Mouse (Mus musculus) embryonic facial prominence, embryonic 15.5 days (tissue): Measurements from ENCODE around the gene Sgo2b. TPM values are rescaled to one million over a fixed set of nuclear protein-coding genes. Genes with fewer than 3 reads are reported as not detected.

Experiments
- ATAC-seq: fragments of 200-750 bp; cut with Nextera tagmentation; 2 replicates; pipeline ENCODE4 v1.8.0; 2017; ENCODE audit warnings: low read depth, moderate TSS enrichment; ENCODE audit not compliant: insufficient number of reproducible peaks, low FRiP score, low TSS enrichment
- H3K27ac ChIP-seq: fragments of 300-500 bp; sonication (generic); replicated peaks from 2 replicates; pipeline ENCODE4 v1.5.1; 2015; ENCODE audit warnings: mild to moderate bottlenecking, inconsistent platforms
- H3K27me3 ChIP-seq: fragments of 300-500 bp; sonication (generic); 2 replicates; pipeline ENCODE4 v1.6.1; 2015; ENCODE audit warnings: inconsistent platforms
- H3K36me3 ChIP-seq: fragments of 300-500 bp; sonication (generic); 2 replicates; pipeline ENCODE4 v1.6.1; 2015; ENCODE audit warnings: mild to moderate bottlenecking, inconsistent platforms
- H3K4me1 ChIP-seq: fragments of 300-500 bp; sonication (generic); 2 replicates; pipeline ENCODE4 v1.6.1; 2015; ENCODE audit warnings: inconsistent platforms
- H3K4me2 ChIP-seq: fragments of 300-500 bp; sonication (generic); replicated peaks from 2 replicates; pipeline ENCODE4 v1.6.1; 2015; ENCODE audit warnings: mild to moderate bottlenecking, inconsistent platforms
- H3K4me3 ChIP-seq: fragments of 300-500 bp; sonication (generic); replicated peaks from 2 replicates; pipeline ENCODE4 v1.5.1; 2015; ENCODE audit warnings: mild to moderate bottlenecking, inconsistent platforms
- H3K9ac ChIP-seq: fragments of 300-500 bp; sonication (generic); 2 replicates; pipeline ENCODE4 v1.6.1; 2015; ENCODE audit warnings: inconsistent platforms
- H3K9me3 ChIP-seq: fragments of 300-500 bp; sonication (generic); replicated peaks from 2 replicates; pipeline ENCODE4 v1.6.1; 2016; ENCODE audit warnings: inconsistent platforms
- WGBS: fragments of 180-500 bp; shearing (Covaris S2); methylation state at CpG from one replicate; pipeline ENCODE4 v1.1.7; 2015; 5-methylcytosine and 5-hydroxymethylcytosine counted together
- polyA plus RNA-seq: library from polyadenylated mRNA; unstranded; fragments of >200 nt; fragmentation: Nextera tagmentation; extraction: Ambion mirVana; gene quantifications from 2 replicates; pipeline ENCODE4 v1.2.1, GENCODE M21; 2015

Sgo2b gene
- polyA plus RNA-seq, 1 experiment from 2014 or later = not detected

- H3K4me2 ChIP-seq = no peak overlapping the region
- H3K27ac ChIP-seq = no peak overlapping the region
- no peaks in the 10 kb centered on the region for H3K36me3 ChIP-seq
- no peak for ATAC-seq
- H3K4me1 ChIP-seq = no peaks in the 10 kb centered on the region
- H3K4me3 ChIP-seq = no peak overlapping the region
- no peaks in the 10 kb centered on the region for H3K9me3 ChIP-seq
- no peak overlapping the region for H3K9ac ChIP-seq
- no peaks in the 10 kb centered on the region for H3K27me3 ChIP-seq
- 87% methylated on average over 7 of the region's 7 CpGs for WGBS
These were observed 75.1 kb downstream of the Sgo2b start for GRCm38 (mm10) chr8:63876949-63877348.
